ENCODE assay signal across 17 mouse cellular contexts in the genomic region with DNA sequence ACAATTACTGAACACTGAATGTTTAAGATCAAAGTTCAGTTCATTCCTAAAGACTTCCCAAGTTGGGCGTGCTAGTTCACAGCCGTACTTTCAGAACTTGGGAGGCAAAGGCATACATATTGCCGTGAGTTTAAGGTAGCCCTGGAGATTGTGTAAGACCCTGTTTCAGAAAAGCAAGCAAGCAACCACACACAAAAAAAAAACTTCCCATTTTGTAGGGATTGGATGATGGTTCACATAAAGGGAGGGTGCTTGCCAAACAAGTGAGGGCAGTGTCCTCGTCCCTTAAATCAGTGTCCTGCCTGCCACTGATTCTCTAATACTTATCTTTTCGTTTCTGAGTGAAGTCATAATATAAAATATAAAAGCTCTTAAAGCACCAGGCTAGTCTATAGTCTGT. TPM values are rescaled to one million over a fixed set of nuclear protein-coding genes. Genes with fewer than 3 reads are reported as not detected.
DNase-seq lines count a peak whose midpoint lies in the region; ATAC-seq lines count a peak whose summit lies in the region.
"Had no signal": no experiment of that assay in that cellular context is flagged by ENCODE, and none has a peak within 500 bp of the region (broad histone marks: within the 10 kb centered on the region; RNA-seq: fewer than 3 reads in every experiment).

No protein-coding gene starts in this region.

- intact Hi-C loops in heart, postnatal 10 days (cut with DNase I): no loop called here

- peak; percentile 79 for ATAC-seq in granulocyte monocyte progenitor cell, adult 5-6 weeks (replicated peaks; ENCODE audit: poor library complexity, severe bottlenecking)
- peak; percentile 44; the same call in 1 of the 2 replicates for ATAC-seq in megakaryocyte progenitor cell, adult 5-6 weeks (replicated peaks; ENCODE audit: poor library complexity)
- ATAC-seq: forebrain, embryonic 14.5 days; forebrain, embryonic 16.5 days had no signal

- peak; percentile 39 for DNase-seq in 416B (ENCODE audit: low read depth)
- DNase-seq in right cerebral cortex, postnatal 14 days: no peak
- DNase-seq in heart, postnatal 10 days: no peak
- DNase-seq: adrenal gland, adult 2 months; adrenal gland, postnatal 10 days; adrenal gland, postnatal 25 days; cerebellum, adult 11 months; cerebellum, adult 2 months; cerebellum, adult 9-10 months; cerebellum, postnatal 10 days; cerebellum, postnatal 25 days; embryo, embryonic 11 days had no signal

RNA-seq across cellular contexts. Expression of a gene that starts 7.8 kb away (rescaled TPM):
- total RNA-seq in granulocyte monocyte progenitor cell, adult 5-6 weeks (2014; fragmentation: Nextera tagmentation): 4.5 and 16.1 TPM in 2 replicates
- total RNA-seq in granulocyte monocyte progenitor cell, adult 5-6 weeks (2017): 4.2 and 6.7 TPM in 2 replicates
- total RNA-seq in megakaryocyte progenitor cell, adult 5-6 weeks (2015): 3.0 and 5.1 TPM in 2 replicates
- total RNA-seq in megakaryocyte progenitor cell, adult 5-6 weeks (2017): 2.2 and 3.0 TPM in 2 replicates
- under 1 TPM; 0.34 to 0.40 TPM for total RNA-seq in heart, postnatal 10 days (2021)

RNA-seq across cellular contexts. Expression of a gene that starts 37.7 kb away (rescaled TPM):
- total RNA-seq in granulocyte monocyte progenitor cell, adult 5-6 weeks (2014; fragmentation: Nextera tagmentation): not detected in 2 replicates
- not detected in 2 replicates for total RNA-seq in granulocyte monocyte progenitor cell, adult 5-6 weeks (2017)
- not detected in 2 replicates for total RNA-seq in megakaryocyte progenitor cell, adult 5-6 weeks (2015)
- not detected in 2 replicates for total RNA-seq in megakaryocyte progenitor cell, adult 5-6 weeks (2017)
- total RNA-seq in heart, postnatal 10 days (2021): under 1 TPM; 0.05 to 0.14 TPM
- total RNA-seq: MEL had no signal
